Mouse (Mus musculus): ENCODE measurements at regions not wholly inside any gene's neighbourhood (a gene's known extent, or its start where the extent isn't known, plus 50 kb on each side); places are given as distances from the start of the nearest gene placed in this dataset.

DNA sequence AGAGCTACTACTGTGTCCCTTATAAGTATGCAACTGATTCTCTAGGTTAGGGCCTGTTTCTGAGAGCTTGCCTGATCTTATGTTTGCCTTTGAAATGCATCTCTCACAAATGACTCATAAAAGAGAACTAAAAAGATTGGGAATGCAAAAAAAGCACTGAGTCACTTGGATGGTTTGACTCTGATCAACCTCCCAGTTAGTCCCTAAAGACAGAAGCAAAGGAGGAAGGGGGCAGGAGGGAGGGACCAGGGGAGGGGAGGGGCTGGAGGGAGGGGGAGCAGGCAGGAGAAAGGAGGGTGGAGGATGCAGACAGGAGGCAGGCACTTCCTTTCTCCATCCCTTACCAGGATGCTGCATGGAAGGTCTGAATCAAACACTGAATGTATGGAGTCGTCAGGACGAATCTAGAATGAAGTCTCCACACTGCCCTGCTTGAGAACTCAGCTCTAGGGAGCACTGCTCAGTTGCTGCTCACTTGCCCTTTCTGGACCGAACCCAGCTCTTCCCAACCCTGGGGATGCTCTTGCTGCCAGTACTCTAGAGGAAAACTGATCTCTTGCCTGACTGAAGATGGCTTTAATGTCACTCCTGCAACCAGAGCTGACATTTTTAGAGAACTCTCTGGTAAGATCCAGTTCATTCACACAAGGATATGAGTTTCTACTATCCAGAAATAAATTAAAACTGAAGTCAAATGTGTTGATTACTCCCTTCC is 201.7 kb downstream of the Hlx start:
- H3K27ac ChIP-seq: no peak overlapping the region
- H3K9ac ChIP-seq: no peak overlapping the region
- WGBS: 64% methylated on average over 3 of the region's 3 CpGs
- H3K4me2 ChIP-seq: no peak overlapping the region
- no peaks in the 10 kb centered on the region for H3K27me3 ChIP-seq
- no peaks in the 10 kb centered on the region for H3K9me3 ChIP-seq (replicated peaks)
- no peaks in the 10 kb centered on the region for H3K36me3 ChIP-seq (ENCODE audit: poor library complexity, severe bottlenecking)
- ATAC-seq: no peak
- H3K4me1 ChIP-seq: no peaks in the 10 kb centered on the region
- no peak overlapping the region for H3K4me3 ChIP-seq

DNA sequence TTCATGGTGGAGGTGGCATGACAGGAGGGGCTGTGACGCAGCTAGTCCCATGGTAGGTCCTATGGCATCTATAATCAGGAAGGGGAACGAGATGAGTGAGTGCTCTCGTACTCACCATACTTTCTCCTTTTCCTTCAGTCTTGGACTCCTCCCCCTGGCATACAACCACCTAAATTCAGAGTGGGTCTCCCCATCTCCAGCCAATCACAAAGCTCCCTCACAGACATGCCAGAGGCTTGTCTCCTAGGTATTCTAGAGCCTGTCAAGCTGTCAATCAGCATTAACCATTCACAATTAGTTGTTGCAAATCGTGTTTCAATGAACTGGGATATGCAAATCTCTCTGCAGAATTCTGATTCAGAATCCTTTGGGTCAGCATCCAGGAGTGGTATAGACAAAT is 206.7 kb downstream of the Hlx start:
- Histone ChIP-seq H3K27me3 (no peaks in the 10 kb centered on the region), H3K9me3 (replicated peaks) (no peaks in the 10 kb centered on the region), H3K9ac (no peak overlapping the region), H3K4me1 (no peaks in the 10 kb centered on the region), H3K27ac (no peak overlapping the region), H3K36me3 (ENCODE audit: poor library complexity, severe bottlenecking) (no peaks in the 10 kb centered on the region), H3K4me2 (no peak overlapping the region), H3K4me3 (no peak overlapping the region)
- WGBS: 45% methylated on average over 4 of the region's 4 CpGs
- no peak for ATAC-seq

- no peaks in the 10 kb centered on the region for H3K27me3 ChIP-seq
- H3K4me2 ChIP-seq: no peak overlapping the region
- no peak for ATAC-seq
- no peak overlapping the region for H3K27ac ChIP-seq
- H3K9ac ChIP-seq: no peak overlapping the region
- no peaks in the 10 kb centered on the region for H3K36me3 ChIP-seq (ENCODE audit: poor library complexity, severe bottlenecking)
- H3K9me3 ChIP-seq (replicated peaks): no peaks in the 10 kb centered on the region
- no peak overlapping the region for H3K4me3 ChIP-seq
- no peaks in the 10 kb centered on the region for H3K4me1 ChIP-seq
- 84% methylated on average over 5 of the region's 5 CpGs for WGBS
Observed at GRCm38 (mm10) chr1:184519551-184519950, 212.9 kb downstream of the Hlx start.

DNA sequence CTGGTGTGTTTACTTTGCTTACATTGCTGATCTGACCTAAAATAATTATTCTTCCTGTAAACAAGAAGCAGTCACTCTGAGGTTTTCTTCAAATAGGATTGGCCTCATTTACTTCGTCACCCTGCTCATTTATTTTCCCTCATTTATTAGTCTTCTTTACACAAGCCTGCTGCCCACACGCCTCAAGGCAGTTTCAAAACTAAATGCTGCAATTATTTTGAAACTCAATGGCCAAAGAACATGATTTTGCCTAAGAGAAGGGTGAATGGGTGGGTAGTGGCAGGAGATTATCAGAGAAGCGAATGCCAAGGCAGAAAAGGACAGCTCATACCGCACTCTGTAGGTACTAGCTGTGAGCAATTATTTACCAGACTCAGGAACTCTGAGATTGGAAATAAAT is 227.8 kb downstream of the Hlx start:
- H3K4me1 ChIP-seq: no peaks in the 10 kb centered on the region
- no peak overlapping the region for H3K4me2 ChIP-seq
- no peak overlapping the region for H3K9ac ChIP-seq
- WGBS: 69% methylated on average over 4 of the region's 4 CpGs
- ATAC-seq: no peak
- H3K36me3 ChIP-seq (ENCODE audit: poor library complexity, severe bottlenecking): no peaks in the 10 kb centered on the region
- H3K4me3 ChIP-seq: no peak overlapping the region
- no peaks in the 10 kb centered on the region; the same call in 1 of the 2 replicates for H3K9me3 ChIP-seq (replicated peaks)
- H3K27me3 ChIP-seq: no peaks in the 10 kb centered on the region
- no peak overlapping the region for H3K27ac ChIP-seq

DNA sequence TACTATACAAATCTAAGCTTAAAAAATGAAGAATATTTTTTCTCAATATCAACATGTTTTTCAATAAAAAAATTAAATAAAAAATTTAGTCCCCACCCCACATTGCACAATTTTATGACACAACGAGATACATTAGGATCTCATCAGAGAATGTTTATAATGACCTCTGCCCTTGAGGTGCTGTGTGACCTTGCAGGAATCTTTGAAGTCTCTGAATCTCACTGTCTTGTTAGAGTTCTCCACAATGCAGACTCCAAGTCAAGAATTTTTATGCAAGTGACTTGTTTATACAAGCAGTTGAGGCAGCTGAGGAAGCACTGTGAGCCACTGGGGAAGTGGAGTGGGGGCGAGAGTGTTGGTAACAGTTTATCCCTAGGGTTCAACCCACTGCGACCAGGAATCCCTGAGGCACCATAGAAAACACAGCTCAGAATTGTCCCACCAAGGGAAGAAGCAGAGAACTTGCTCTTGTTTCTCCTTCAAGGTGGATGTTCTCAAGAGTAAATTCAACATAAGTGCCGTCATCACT is 228.5 kb downstream of the Hlx start:
- ATAC-seq: no peak
- no peak overlapping the region for H3K9ac ChIP-seq
- WGBS: 90% methylated on average over 4 of the region's 4 CpGs
- H3K4me1 ChIP-seq: no peaks in the 10 kb centered on the region
- H3K4me2 ChIP-seq: no peak overlapping the region
- no peaks in the 10 kb centered on the region for H3K36me3 ChIP-seq (ENCODE audit: poor library complexity, severe bottlenecking)
- no peak overlapping the region for H3K4me3 ChIP-seq
- no peak overlapping the region for H3K27ac ChIP-seq
- no peaks in the 10 kb centered on the region for H3K27me3 ChIP-seq
- H3K9me3 ChIP-seq (replicated peaks): no peaks in the 10 kb centered on the region; the same call in 1 of the 2 replicates

DNA sequence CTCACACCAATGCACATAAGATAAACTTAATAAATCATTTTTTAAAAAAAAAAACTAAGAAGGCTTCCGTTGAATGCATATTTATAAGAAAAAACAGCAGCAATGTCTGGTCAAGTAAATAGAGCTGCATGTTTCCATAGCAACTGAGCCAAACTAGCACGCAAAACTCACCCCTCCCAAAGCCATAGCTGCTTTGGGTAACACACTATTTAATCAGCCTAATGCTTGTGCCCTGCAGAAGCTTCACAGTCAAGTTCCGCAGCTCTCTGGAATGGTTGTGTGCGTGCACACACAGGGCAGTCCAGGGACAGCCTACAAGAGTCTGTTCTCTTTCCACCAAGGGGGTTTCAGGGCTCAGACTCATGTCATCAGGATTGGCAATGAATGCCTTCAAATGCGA is 231.7 kb downstream of the Hlx start:
- H3K27me3 ChIP-seq: no peaks in the 10 kb centered on the region
- peaks cover 5% of the 10 kb centered on the region; the same call in 1 of the 2 replicates for H3K9me3 ChIP-seq (replicated peaks)
- no peaks in the 10 kb centered on the region for H3K36me3 ChIP-seq (ENCODE audit: poor library complexity, severe bottlenecking)
- H3K9ac ChIP-seq: no peak overlapping the region
- no peak overlapping the region for H3K4me3 ChIP-seq
- WGBS: 78% methylated on average over 5 of the region's 5 CpGs
- H3K27ac ChIP-seq: no peak overlapping the region
- H3K4me2 ChIP-seq: no peak overlapping the region
- no peak for ATAC-seq
- no peaks in the 10 kb centered on the region for H3K4me1 ChIP-seq

- no peak overlapping the region for H3K27ac ChIP-seq
- 95% methylated on average over 11 of the region's 11 CpGs for WGBS
Observed at GRCm38 (mm10) chr1:184498909-184499525, 233.4 kb downstream of the Hlx start.

DNA sequence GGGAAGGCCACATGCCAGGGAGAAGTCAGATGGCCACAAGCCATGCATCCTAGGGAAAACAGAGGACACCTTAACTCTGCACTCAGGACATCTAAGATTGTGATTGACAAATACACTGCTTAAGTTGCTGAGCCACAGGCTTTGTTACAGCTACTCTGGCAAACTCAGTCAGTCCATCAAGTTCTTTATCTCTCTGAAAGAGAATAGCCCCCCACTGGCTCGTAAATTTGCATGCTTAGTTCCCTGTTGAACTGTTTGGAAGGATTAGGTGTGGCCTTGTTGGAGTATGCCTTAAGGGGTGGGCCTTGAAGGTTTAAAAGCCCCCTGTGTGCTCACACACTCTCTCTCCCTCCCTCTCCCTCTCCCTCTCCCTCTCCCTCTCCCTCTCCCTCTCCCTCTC is 235.4 kb downstream of the Hlx start:
- 0 out of 2 replicates have a peak, but pooled peaks cover 5% of the 10 kb centered on the region for H3K9me3 ChIP-seq (replicated peaks)
- H3K9ac ChIP-seq: no peak overlapping the region
- no peak overlapping the region for H3K27ac ChIP-seq
- no peaks in the 10 kb centered on the region for H3K27me3 ChIP-seq
- no peaks in the 10 kb centered on the region for H3K4me1 ChIP-seq
- no peak overlapping the region for H3K4me2 ChIP-seq
- WGBS: 30% methylated on average over 1 of the region's 1 CpGs
- no peak for ATAC-seq
- no peaks in the 10 kb centered on the region for H3K36me3 ChIP-seq (ENCODE audit: poor library complexity, severe bottlenecking)
- H3K4me3 ChIP-seq: no peak overlapping the region

More at GRCm38 (mm10) chr1:184498909-184499525, 233.4 kb downstream of the Hlx start:
- no peak overlapping the region for H3K4me2 ChIP-seq
- ATAC-seq: no peak
- no peak overlapping the region for H3K9ac ChIP-seq
- peaks cover 5% of the 10 kb centered on the region; the same call in 1 of the 2 replicates for H3K9me3 ChIP-seq (replicated peaks)
- H3K4me1 ChIP-seq: no peaks in the 10 kb centered on the region
- no peaks in the 10 kb centered on the region for H3K27me3 ChIP-seq
- no peaks in the 10 kb centered on the region for H3K36me3 ChIP-seq (ENCODE audit: poor library complexity, severe bottlenecking)
- no peak overlapping the region for H3K4me3 ChIP-seq

DNA sequence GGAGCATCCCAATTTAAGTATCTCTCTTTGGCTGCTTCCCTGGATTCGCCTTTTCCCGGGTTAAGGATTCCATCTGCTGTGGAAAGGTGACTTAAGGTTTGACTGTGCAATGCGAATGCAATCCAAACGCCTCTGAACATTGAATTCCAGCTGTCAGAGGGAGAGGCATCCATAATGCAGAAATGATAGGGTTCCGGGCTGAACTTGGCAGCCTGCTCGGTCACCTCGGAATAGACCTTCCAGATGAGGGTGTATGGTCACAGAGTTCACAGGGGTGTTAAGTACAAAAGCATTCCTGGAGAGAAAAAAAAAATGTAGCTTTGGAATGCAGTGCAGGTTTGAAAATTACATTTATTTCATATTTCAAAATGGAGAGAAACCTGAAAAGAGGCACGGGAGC is 238.6 kb downstream of the Hlx start:
- no peak for ATAC-seq
- WGBS: 87% methylated on average over 8 of the region's 8 CpGs

DNA sequence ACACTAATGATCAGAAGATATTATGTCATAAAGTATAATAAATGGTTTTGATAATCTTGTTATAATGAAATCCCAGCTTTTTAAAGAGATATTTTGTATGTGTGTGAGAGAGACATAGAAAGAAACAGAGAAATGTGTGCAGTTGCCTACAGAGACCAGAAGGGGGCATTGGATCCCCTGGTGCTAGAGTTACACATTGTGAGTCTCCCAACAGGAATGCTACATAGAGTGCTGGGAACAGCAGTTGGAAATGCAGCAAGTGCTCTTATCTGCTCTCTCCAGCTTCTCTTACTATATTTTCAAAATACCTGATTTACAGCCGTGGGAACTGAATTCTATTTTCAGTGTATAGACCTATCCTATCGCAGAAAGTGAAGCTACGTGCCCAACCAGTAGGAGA is 240.3 kb downstream of the Hlx start:
- Histone ChIP-seq H3K4me2 (no peak overlapping the region), H3K27ac (no peak overlapping the region), H3K9ac (no peak overlapping the region), H3K27me3 (no peaks in the 10 kb centered on the region), H3K4me3 (no peak overlapping the region), H3K4me1 (no peaks in the 10 kb centered on the region), H3K9me3 (replicated peaks) (no peaks in the 10 kb centered on the region), H3K36me3 (ENCODE audit: poor library complexity, severe bottlenecking) (no peaks in the 10 kb centered on the region)
- ATAC-seq: no peak
- 94% methylated on average over 3 of the region's 3 CpGs for WGBS

More for the DNA sequence above, 238.6 kb downstream of the Hlx start:
- H3K27ac ChIP-seq: no peak overlapping the region
- no peaks in the 10 kb centered on the region for H3K27me3 ChIP-seq
- no peak overlapping the region for H3K9ac ChIP-seq
- H3K4me2 ChIP-seq: no peak overlapping the region
- no peak overlapping the region for H3K4me3 ChIP-seq
- H3K4me1 ChIP-seq: no peaks in the 10 kb centered on the region
- H3K36me3 ChIP-seq (ENCODE audit: poor library complexity, severe bottlenecking): no peaks in the 10 kb centered on the region
- 0 out of 2 replicates have a peak, but pooled peaks cover 5% of the 10 kb centered on the region for H3K9me3 ChIP-seq (replicated peaks)

GRCm38 (mm10) chr1:184491252-184491651 is 241.2 kb downstream of the Hlx start:
- no peak for ATAC-seq
- Histone ChIP-seq H3K27me3 (no peaks in the 10 kb centered on the region), H3K9ac (no peak overlapping the region), H3K9me3 (replicated peaks) (no peaks in the 10 kb centered on the region), H3K4me1 (no peaks in the 10 kb centered on the region), H3K4me3 (no peak overlapping the region), H3K4me2 (no peak overlapping the region), H3K36me3 (ENCODE audit: poor library complexity, severe bottlenecking) (no peaks in the 10 kb centered on the region), H3K27ac (no peak overlapping the region)
- WGBS: 88% methylated on average over 4 of the region's 4 CpGs

DNA sequence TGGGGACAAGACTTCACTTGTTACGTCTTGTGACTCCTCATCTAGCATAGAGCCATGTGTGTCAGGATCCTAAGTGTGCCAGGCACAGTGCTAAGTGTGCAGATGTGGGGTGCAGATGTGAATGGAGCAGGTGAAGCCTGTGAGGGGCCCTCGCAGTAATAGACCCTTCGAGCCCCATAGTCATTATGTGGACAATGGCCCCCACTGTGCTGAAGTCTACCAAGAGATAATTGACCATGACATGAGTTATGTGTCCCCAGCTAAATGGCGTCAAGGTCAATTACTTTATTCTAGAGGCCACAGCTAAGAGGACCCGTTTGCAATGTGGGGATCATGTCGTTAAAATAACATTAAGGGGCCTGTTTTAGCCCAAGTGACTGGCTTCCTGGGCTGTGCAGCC is 245.0 kb downstream of the Hlx start:
- Histone ChIP-seq H3K4me2 (no peak overlapping the region), H3K27ac (no peak overlapping the region), H3K27me3 (no peaks in the 10 kb centered on the region), H3K4me1 (no peaks in the 10 kb centered on the region), H3K4me3 (no peak overlapping the region), H3K9me3 (replicated peaks) (no peaks in the 10 kb centered on the region), H3K9ac (no peak overlapping the region), H3K36me3 (ENCODE audit: poor library complexity, severe bottlenecking) (no peaks in the 10 kb centered on the region)
- ATAC-seq: no peak
- WGBS: 47% methylated on average over 6 of the region's 6 CpGs

All from forebrain, embryonic 13.5 days (tissue).